Mouse (Mus musculus) E14TG2a.4 (cell line): ENCODE measurements at regions not wholly inside any gene's neighbourhood (a gene's known extent, or its start where the extent isn't known, plus 50 kb on each side); places are given as distances from the start of the nearest gene placed in this dataset.

Experiments
- CTCF ChIP-seq: conservative IDR thresholded peaks from 2 replicates; pipeline ENCODE4 v1.5.1; 2014; ENCODE audit warnings: low read length
- NANOG ChIP-seq: IDR thresholded peaks from 2 replicates; pipeline ENCODE4 v1.6.1; 2014; ENCODE audit warnings: borderline replicate concordance, low read length, mixed read lengths

DNA sequence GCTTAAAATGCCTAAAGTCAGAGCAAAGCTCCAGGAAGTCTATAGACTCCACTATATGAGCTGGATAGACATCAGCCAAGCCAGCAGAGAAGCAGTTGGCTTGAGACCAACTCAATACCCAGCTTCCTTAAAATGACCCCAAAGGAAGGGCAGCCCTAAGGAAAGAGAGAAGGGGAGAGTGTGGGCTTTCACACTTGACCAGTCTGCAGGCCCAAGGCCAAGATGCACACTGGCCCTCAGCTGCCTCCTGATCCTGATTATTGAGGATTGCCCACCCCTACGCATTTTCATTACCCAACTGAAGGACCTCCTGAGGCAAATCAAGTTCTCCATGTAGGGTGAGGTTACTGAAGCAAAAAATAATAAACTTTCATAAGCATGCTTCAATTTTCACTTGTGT, 548.6 kb downstream of the Tns1 start:
- TF ChIP-seq CTCF, result no peak
- no peak for TF ChIP-seq NANOG
